Mouse (Mus musculus): ENCODE results near the gene Plekha4.

Gene Plekha4

DNA sequence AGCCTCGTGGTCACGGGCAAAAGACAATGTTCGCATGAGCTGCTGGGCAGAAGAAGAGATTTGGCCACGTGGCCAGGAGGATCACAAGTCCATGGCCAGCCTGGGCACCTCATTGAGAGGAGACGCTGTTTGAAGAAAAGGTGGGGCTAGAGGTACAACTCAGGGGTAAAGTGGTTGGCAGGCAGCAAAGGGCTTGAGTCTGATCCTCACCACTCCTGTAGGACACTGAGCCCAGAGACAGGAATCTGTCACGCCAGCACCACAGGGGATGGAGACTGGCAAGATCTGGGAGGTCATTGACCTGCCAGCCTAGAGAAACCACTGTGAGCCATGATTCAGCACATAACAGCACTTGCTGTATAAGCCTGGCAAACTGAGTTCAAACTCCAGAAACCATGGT, 71.4 kb downstream of the Plekha4 start:
- no peak for TF ChIP-seq GATA4 (IDR thresholded peaks at IDR 0.05; ENCODE audit: insufficient replicate concordance, low read length)

DNA sequence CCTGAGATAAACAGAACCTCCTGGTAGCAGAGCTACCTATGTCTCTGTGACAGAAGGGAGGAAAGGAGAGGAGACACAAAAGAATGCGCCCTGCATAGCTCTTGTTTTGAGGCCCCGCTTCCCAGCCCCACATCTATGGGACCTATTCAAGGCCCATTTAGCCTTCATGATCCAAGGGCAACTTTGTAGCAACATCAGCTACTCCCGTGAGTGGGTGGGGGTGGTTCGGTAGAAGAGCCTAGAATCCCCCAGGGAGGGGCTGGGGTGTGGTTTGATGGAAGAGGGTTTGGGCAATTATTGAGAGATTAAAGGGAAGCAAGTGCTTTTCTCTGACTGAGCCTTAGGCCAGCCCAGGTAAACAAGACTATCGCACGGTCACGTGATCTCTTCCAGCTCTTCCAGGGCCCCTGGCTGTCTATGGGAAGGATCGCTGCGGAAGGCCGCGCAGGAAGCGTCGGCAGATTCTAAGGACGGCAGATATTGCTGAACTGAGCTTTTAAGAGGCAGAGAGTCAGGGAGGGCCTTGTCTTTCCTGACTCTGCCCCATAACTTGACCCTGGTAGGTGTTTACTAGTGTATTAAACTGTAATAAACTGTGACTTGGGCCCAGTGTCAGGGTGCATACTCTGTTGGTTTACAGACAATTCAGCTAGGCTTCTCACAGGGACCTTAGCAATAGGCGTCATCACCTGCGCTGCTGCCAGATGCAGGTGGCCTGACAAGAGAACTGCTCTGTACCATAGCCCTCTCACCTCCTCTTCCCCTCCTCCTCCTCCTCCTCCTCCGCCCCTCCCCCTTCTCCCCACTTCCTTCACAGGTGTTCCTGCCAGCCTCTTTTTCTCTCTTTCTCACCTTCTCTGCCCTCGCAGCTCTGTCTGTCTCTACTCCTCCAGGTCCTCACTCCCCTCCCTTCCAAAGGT, 73.1 kb downstream of the Plekha4 start:
- no peak for TF ChIP-seq GATA4 (IDR thresholded peaks at IDR 0.05; ENCODE audit: insufficient replicate concordance, low read length)
